Comparison of ENCODE assay signal across 33 mouse cellular contexts in the genomic region with DNA sequence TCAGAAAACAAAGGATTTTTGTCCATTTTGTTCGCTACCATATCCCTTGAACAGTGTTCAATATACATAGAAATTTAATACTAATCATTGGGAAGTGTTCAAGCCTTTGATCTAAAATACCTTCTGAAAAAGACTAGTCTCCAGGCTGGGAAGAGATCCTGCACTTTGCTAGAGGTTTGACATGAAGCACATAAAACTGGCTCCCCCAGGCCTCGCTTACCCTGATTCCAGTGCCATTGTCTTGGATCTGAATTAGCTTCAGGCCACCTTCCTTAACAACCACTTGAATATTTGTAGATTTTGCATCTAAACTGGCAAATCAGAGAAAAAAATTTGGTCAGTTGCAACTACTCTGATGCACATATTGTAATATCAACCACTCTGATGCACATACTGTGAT. TPM values are rescaled to one million over a fixed set of nuclear protein-coding genes. Genes with fewer than 3 reads are reported as not detected.
"Had no signal": no experiment of that assay in that cellular context is flagged by ENCODE, and none has a peak within 500 bp of the region (broad histone marks: within the 10 kb centered on the region; RNA-seq: fewer than 3 reads in every experiment).

No protein-coding gene starts in this region.

- DNase-seq: left cerebral cortex, postnatal 4 days; liver; liver, embryonic 13.5 days; liver, postnatal 0 days; lung, adult 18-20 months; lung, adult 2 months; lung, embryonic 14.5 days; lung, postnatal 10 days; lung, postnatal 14 days; lung, postnatal 36 days; lung, postnatal 4 days had no signal

- ATAC-seq: liver, embryonic 12.5 days; liver, postnatal 0 days; lung, postnatal 0 days; midbrain, embryonic 13.5 days; midbrain, embryonic 15.5 days; midbrain, embryonic 16.5 days had no signal

- H3K9me3 ChIP-seq: limb, embryonic 10.5 days; limb, embryonic 12.5 days; limb, embryonic 13.5 days; limb, embryonic 15.5 days; liver, embryonic 12.5 days; liver, embryonic 13.5 days; liver, embryonic 15.5 days; lung, embryonic 15.5 days; megakaryocyte, embryonic 14.5 days; midbrain, embryonic 10.5 days; midbrain, embryonic 12.5 days; midbrain, embryonic 13.5 days; midbrain, embryonic 15.5 days; neural tube, embryonic 12.5 days had no signal

- H3K27ac ChIP-seq: limb, embryonic 10.5 days; limb, embryonic 12.5 days; limb, embryonic 13.5 days; limb, embryonic 15.5 days; liver, embryonic 12.5 days; liver, embryonic 13.5 days; liver, embryonic 14.5 days; liver, embryonic 15.5 days; lung, embryonic 15.5 days; macrophage; midbrain, embryonic 10.5 days; midbrain, embryonic 12.5 days; midbrain, embryonic 13.5 days; midbrain, embryonic 15.5 days; neural tube, embryonic 12.5 days had no signal

- H3K4me3 ChIP-seq: limb, embryonic 10.5 days; limb, embryonic 12.5 days; limb, embryonic 13.5 days; limb, embryonic 15.5 days; liver, embryonic 12.5 days; liver, embryonic 13.5 days; liver, embryonic 15.5 days; lung, embryonic 15.5 days; megakaryocyte, embryonic 14.5 days; midbrain, embryonic 10.5 days; midbrain, embryonic 12.5 days; midbrain, embryonic 13.5 days; midbrain, embryonic 15.5 days; myocyte; neural tube, embryonic 12.5 days had no signal

- H3K4me2 ChIP-seq: limb, embryonic 12.5 days; limb, embryonic 13.5 days; limb, embryonic 15.5 days; liver, embryonic 11.5 days; liver, embryonic 12.5 days; liver, embryonic 13.5 days; liver, embryonic 15.5 days; lung, embryonic 14.5 days; lung, embryonic 15.5 days; midbrain, embryonic 12.5 days; midbrain, embryonic 13.5 days; midbrain, embryonic 15.5 days; neural tube, embryonic 12.5 days had no signal

- H3K9ac ChIP-seq: limb, embryonic 12.5 days; limb, embryonic 13.5 days; limb, embryonic 15.5 days; liver, embryonic 12.5 days; liver, embryonic 13.5 days; liver, embryonic 14.5 days; liver, embryonic 15.5 days; liver, postnatal 0 days; lung, embryonic 14.5 days; lung, embryonic 15.5 days; midbrain, embryonic 12.5 days; midbrain, embryonic 13.5 days; midbrain, embryonic 15.5 days; neural tube, embryonic 12.5 days had no signal

- H3K27me3 ChIP-seq: limb, embryonic 12.5 days; limb, embryonic 13.5 days; limb, embryonic 15.5 days; liver, embryonic 12.5 days; liver, embryonic 13.5 days; liver, embryonic 15.5 days; lung, embryonic 15.5 days; megakaryocyte, embryonic 14.5 days; midbrain, embryonic 12.5 days; midbrain, embryonic 13.5 days; midbrain, embryonic 15.5 days; neural tube, embryonic 12.5 days had no signal

RNA-seq across cellular contexts. Expression of a gene that starts 43.5 kb away (rescaled TPM):
- total RNA-seq: megakaryocyte progenitor cell, adult 5-6 weeks; megakaryocyte-erythroid progenitor cell, adult 5-6 weeks had no signal
- polyA plus RNA-seq: liver, adult 2 months; liver, embryonic 12.5 days; liver, embryonic 13.5 days; macrophage; myocyte had no signal
